Mouse (Mus musculus) embryonic facial prominence, embryonic 14.5 days (tissue): ENCODE measurements around the gene Nrxn3. TPM values are rescaled to one million over a fixed set of nuclear protein-coding genes. Genes with fewer than 3 reads are reported as not detected.

Experiments
- ATAC-seq: fragments of 200-750 bp; cut with Nextera tagmentation; 2 replicates; pipeline ENCODE4 v1.8.0; 2017; ENCODE audit warnings: low read depth, moderate number of reproducible peaks, moderate TSS enrichment
- DNase-seq: peaks from one replicate; pipeline ENCODE4 v3.0.0-alpha.2; 2015; ENCODE audit warnings: low spot score
- H3K27ac ChIP-seq: fragments of 300-500 bp; sonication (generic); replicated peaks from 2 replicates; pipeline ENCODE4 v1.5.1; 2014; ENCODE audit warnings: low read depth, mild to moderate bottlenecking, low read length, moderate library complexity
- H3K27me3 ChIP-seq: fragments of 300-500 bp; sonication (generic); replicated peaks from 2 replicates; pipeline ENCODE4 v1.6.1; 2014; ENCODE audit warnings: low read length; ENCODE audit not compliant: control insufficient read depth, insufficient read depth
- H3K36me3 ChIP-seq: fragments of 300-500 bp; sonication (generic); 2 replicates; pipeline ENCODE4 v1.6.1; 2014; ENCODE audit warnings: low read length, mixed read lengths; ENCODE audit not compliant: control insufficient read depth, insufficient read depth
- H3K4me1 ChIP-seq: fragments of 300-500 bp; sonication (generic); 2 replicates; pipeline ENCODE4 v1.6.1; 2014; ENCODE audit warnings: antibody characterized with exemption, low read length; ENCODE audit not compliant: control insufficient read depth, insufficient read depth
- H3K4me2 ChIP-seq: fragments of 300-500 bp; sonication (generic); 2 replicates; pipeline ENCODE4 v1.6.1; 2014; ENCODE audit warnings: low read depth, mild to moderate bottlenecking, low read length, moderate library complexity, mixed read lengths
- H3K4me3 ChIP-seq: fragments of 300-500 bp; sonication (generic); 2 replicates; pipeline ENCODE4 v1.5.1; 2014; ENCODE audit warnings: low read depth, mild to moderate bottlenecking, low read length
- H3K9ac ChIP-seq: fragments of 300-500 bp; sonication (generic); 2 replicates; pipeline ENCODE4 v1.6.1; 2014; ENCODE audit warnings: low read depth, mild to moderate bottlenecking, low read length, moderate library complexity, mixed read lengths
- H3K9me3 ChIP-seq: fragments of 300-500 bp; sonication (generic); 2 replicates; pipeline ENCODE4 v1.6.1; 2016; ENCODE audit warnings: low read length; ENCODE audit not compliant: control insufficient read depth
- WGBS: fragments of 180-500 bp; shearing (Covaris S2); extraction: QIAGEN DNeasy Blood & Tissue Kit; methylation state at CpG from one replicate; pipeline ENCODE4 v1.1.7; 2014; 5-methylcytosine and 5-hydroxymethylcytosine counted together
- polyA plus RNA-seq: library from polyadenylated mRNA; unstranded; fragments of >200 nt; fragmentation: Nextera tagmentation; extraction: Ambion mirVana; gene quantifications from 2 replicates; pipeline ENCODE4 v1.2.1, GENCODE M21; 2014

Nrxn3 gene
- polyA plus RNA-seq, 1 experiment from 2014 or later, result 2.6 TPM

- Histone ChIP-seq H3K4me3 (no peak overlapping the region), H3K4me1 (no peaks in the 10 kb centered on the region), H3K9me3 (no peaks in the 10 kb centered on the region), H3K27me3 (no peaks in the 10 kb centered on the region), H3K4me2 (no peak overlapping the region), H3K27ac (no peak overlapping the region), H3K9ac (no peak overlapping the region), H3K36me3 (no peaks in the 10 kb centered on the region)
- ATAC-seq, result no peak
- no peak for DNase-seq
- 79% methylated on average over 1 of the region's 1 CpGs for WGBS
These were observed 293.8 kb downstream of the Nrxn3 start for GRCm38 (mm10) chr12:89016436-89016835.

- Histone ChIP-seq H3K36me3 (no peaks in the 10 kb centered on the region), H3K27me3 (no peaks in the 10 kb centered on the region), H3K27ac (no peak overlapping the region), H3K4me3 (no peak overlapping the region), H3K4me1 (no peaks in the 10 kb centered on the region), H3K4me2 (no peak overlapping the region), H3K9me3 (no peaks in the 10 kb centered on the region), H3K9ac (no peak overlapping the region)
- ATAC-seq, result no peak
- 96% methylated on average over 1 of the region's 1 CpGs for WGBS
- DNase-seq, result no peak
These were observed 302.5 kb downstream of the Nrxn3 start for GRCm38 (mm10) chr12:89025180-89025579.

DNA sequence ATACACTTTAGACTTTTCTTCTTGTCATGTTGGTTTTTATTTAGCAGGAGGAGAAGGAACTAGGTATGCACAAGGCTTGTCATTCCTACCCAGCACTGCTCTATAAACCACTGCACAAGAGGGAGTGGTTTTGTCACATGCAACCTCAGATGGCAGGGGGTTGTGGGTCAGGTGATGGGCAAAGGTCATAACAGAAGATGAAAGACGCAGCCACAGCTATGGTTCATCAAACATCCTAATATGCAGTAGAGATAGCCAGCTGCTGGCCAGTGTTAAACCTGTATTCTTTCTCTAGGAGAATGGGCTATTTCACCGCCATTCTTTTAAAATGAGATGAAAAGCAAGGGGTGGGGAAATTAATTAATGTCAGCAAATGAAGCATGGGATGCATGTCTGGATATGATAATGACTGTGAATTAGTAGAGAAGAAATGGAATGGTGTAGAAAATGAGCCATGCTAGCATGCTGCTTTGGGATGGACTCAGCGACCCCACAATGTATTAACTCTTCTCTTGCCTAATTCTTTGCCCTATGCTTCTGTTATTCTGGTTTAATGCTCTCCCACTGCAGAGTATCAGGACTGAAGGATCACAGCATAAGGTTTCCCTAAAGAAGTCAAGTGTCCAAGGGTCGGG, 313.4 kb downstream of the Nrxn3 start:
- H3K27me3 ChIP-seq, result no peaks in the 10 kb centered on the region
- DNase-seq (no peak), ATAC-seq (no peak)
- no peak overlapping the region for H3K9ac ChIP-seq
- no peaks in the 10 kb centered on the region for H3K36me3 ChIP-seq
- no peak overlapping the region for H3K27ac ChIP-seq
- no peak overlapping the region for H3K4me2 ChIP-seq
- no peaks in the 10 kb centered on the region for H3K9me3 ChIP-seq
- WGBS, result 77% methylated on average over 4 of the region's 4 CpGs
- H3K4me1 ChIP-seq, result no peaks in the 10 kb centered on the region
- H3K4me3 ChIP-seq, result no peak overlapping the region

DNA sequence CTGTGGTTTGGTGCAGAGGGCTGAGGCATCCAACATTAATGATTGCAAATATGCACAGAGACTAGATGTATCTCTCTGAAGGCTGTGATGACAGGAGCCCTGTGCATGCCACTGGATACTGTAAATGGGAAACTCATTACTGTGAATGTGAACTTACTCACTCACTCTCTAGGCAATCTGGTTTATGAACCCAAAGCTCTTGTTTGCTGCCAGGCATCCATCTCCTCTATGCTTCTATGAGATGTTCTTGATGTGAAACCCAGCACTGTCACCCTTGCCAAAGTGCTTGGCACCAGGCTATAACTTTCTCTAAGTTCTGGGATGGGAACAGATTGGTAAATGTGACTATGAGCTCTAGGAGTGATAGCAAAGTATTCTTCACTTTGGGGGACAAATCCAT, 317.5 kb downstream of the Nrxn3 start:
- Histone ChIP-seq H3K4me1 (no peaks in the 10 kb centered on the region), H3K27ac (no peak overlapping the region), H3K27me3 (no peaks in the 10 kb centered on the region), H3K4me2 (no peak overlapping the region), H3K36me3 (no peaks in the 10 kb centered on the region), H3K9me3 (no peaks in the 10 kb centered on the region), H3K9ac (no peak overlapping the region), H3K4me3 (no peak overlapping the region)
- no peak for ATAC-seq
- DNase-seq, result no peak

- Histone ChIP-seq H3K27ac (no peak overlapping the region), H3K4me1 (no peaks in the 10 kb centered on the region), H3K9ac (no peak overlapping the region), H3K4me3 (no peak overlapping the region), H3K4me2 (no peak overlapping the region), H3K27me3 (no peaks in the 10 kb centered on the region), H3K9me3 (no peaks in the 10 kb centered on the region), H3K36me3 (no peaks in the 10 kb centered on the region)
- DNase-seq (peak; percentile 29), ATAC-seq (peak; percentile 30; the same call in 1 of the 2 replicates)
- WGBS, result 67% methylated on average over 2 of the region's 2 CpGs
These were observed 318.9 kb downstream of the Nrxn3 start for GRCm38 (mm10) chr12:89041429-89042107.

DNA sequence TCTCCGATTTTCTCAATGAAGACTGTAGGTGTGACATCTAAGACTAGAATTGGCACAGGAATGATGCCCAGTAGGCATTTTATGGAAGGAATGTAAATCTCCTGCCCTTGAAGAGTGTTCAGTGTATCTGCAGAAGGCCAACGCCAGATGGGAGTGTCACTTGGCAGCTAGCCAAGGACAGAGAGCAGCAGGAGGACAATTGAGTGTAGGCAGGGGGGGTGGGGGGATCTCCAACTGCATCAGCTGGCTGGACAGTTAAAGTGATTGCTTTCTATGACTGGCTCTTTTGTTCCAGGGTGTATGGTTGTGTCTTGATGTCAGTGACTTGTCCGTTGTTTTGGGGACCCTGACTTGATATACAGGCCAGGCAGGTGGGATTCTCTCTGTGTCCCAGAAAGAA, 326.6 kb downstream of the Nrxn3 start:
- H3K4me1 ChIP-seq, result no peaks in the 10 kb centered on the region
- DNase-seq (peak; percentile 62), ATAC-seq (peak; percentile 79; the same call in 1 of the 2 replicates)
- H3K9me3 ChIP-seq, result no peaks in the 10 kb centered on the region
- WGBS, result 38% methylated on average over 3 of the region's 3 CpGs
- H3K4me3 ChIP-seq, result no peak overlapping the region
- no peaks in the 10 kb centered on the region for H3K36me3 ChIP-seq
- H3K27ac ChIP-seq, result no peak overlapping the region
- H3K4me2 ChIP-seq, result no peak overlapping the region
- no peak overlapping the region for H3K9ac ChIP-seq
- H3K27me3 ChIP-seq, result no peaks in the 10 kb centered on the region

DNA sequence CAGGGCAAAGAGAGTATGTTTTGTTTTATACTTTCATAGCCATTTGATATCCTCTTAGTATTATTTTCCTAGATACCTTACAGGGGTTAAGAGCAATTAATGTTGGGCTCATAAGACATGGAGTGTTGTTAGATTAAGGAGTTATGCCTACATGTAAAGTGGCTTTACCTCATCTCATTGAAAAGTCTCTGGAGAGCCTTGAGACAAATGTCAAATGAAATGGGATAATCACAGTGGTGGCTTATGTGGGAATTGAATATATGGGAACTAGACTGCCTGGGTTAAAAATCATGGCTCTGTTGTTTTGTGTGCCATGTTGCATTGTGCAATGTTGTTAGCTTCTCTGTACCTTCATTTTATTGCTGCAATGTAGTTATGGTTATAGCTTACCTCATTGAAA, 327.0 kb downstream of the Nrxn3 start:
- ATAC-seq (no peak), DNase-seq (no peak)
- Histone ChIP-seq H3K4me3 (no peak overlapping the region), H3K9me3 (no peaks in the 10 kb centered on the region), H3K9ac (no peak overlapping the region), H3K36me3 (no peaks in the 10 kb centered on the region), H3K27ac (no peak overlapping the region), H3K27me3 (no peaks in the 10 kb centered on the region), H3K4me2 (no peak overlapping the region), H3K4me1 (no peaks in the 10 kb centered on the region)

DNA sequence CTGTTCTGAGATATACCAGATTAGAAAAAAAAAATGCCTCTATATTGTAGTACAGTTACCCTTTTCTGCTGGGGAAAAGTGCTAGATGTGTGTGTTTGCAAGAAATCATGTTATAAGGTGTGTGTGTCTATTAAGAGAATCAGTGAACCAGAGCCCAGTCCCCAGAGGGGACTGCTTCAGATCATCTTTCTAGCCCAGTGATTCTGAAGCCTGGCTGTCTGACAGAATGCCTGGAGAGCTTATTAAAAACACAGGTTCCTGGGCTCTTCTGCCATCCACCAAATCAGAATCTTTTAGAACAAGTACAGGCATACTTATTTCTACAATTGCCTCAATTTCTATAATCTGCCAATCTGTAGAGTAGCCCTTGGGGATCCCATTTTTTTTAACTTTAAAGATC, 349.8 kb downstream of the Nrxn3 start:
- H3K4me3 ChIP-seq, result no peak overlapping the region
- no peaks in the 10 kb centered on the region for H3K36me3 ChIP-seq
- H3K4me2 ChIP-seq, result no peak overlapping the region
- H3K9ac ChIP-seq, result no peak overlapping the region
- H3K27ac ChIP-seq, result no peak overlapping the region
- no peaks in the 10 kb centered on the region for H3K9me3 ChIP-seq
- no peaks in the 10 kb centered on the region for H3K4me1 ChIP-seq
- no peaks in the 10 kb centered on the region for H3K27me3 ChIP-seq
- DNase-seq (no peak), ATAC-seq (no peak)

DNA sequence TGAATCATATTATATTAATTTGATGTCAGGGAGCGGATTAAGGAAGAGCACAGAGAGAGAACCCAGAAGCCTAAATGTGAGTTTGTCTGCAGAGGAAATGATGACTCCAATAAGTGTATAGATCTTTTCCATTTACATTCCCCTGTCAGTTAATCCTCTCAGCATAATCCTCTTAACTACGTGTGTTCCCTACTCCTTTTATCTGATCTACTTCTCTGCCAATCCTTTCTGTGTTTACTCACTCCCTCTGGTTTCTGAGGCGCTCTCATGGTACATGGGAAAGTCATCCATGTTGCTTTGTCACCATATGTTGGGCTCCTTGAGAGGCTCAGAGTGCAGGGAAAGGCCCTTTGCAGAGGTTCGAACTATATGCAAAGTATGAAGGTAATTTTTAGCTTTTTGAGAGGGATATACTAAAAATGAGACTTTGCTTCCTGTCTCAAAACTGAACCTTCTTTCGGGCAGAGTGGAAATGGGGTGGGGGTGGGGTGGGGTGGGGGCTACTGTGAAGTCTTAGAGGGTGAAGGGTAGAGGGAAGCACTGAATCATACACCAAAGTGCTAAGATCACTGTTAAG, 350.6 kb downstream of the Nrxn3 start:
- Histone ChIP-seq H3K27me3 (no peaks in the 10 kb centered on the region), H3K36me3 (no peaks in the 10 kb centered on the region), H3K4me2 (no peak overlapping the region), H3K4me3 (no peak overlapping the region), H3K27ac (no peak overlapping the region), H3K9me3 (no peaks in the 10 kb centered on the region), H3K4me1 (no peaks in the 10 kb centered on the region), H3K9ac (no peak overlapping the region)
- no peak for ATAC-seq
- DNase-seq, result no peak
- WGBS, result 64% methylated on average over 5 of the region's 5 CpGs
